Mouse (Mus musculus): Measurements from ENCODE around the gene Adck1.
A peak's percentile ranks its signal among the peaks of the same experiment; 100 is the strongest.
"Not testable (repeated sequence)": the region's sequence is repeated elsewhere in the genome, so short reads cannot be mapped to it uniquely, and the experiment has no call there.

The Adck1 gene

DNA sequence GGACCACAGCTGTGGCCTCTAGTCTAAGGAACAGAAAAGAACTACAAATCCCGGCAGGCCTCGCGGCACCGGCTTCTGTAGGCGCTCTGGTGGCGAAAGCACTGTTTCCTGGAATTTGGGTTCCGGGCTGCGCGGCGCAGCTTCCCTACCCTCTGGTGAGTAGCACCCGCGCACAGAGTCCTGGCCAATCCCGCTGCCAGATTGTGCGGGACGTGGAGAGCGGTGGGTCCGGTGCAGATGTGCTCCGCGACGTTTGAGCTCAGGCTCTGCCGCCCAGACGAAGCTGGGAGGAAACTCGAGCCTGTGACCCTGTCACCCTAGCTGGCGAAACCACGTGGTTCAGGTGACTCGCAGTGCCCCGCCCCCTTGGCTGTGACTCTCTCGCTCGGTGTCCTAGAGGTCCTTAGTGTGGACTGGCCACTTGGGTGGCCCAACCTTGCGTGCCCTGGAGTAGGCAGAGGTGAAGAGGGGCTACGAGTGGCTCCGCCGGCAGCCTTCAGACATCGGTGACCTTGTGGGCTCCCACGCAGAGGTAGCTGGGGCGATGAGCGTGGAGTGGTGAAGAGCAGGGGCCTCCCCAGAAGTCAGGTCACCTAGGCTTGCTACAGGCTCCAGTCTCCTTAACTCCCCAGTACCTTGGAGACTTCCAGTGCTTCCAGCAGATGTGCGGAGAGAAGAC lies at the start of gene Adck1:
Gene Adck1 (plus strand): TSS at position 114 of the 679 bp plus-strand sequence.
- DNase-seq (ENCODE audit: low spot score) = peak; percentile 82

DNA sequence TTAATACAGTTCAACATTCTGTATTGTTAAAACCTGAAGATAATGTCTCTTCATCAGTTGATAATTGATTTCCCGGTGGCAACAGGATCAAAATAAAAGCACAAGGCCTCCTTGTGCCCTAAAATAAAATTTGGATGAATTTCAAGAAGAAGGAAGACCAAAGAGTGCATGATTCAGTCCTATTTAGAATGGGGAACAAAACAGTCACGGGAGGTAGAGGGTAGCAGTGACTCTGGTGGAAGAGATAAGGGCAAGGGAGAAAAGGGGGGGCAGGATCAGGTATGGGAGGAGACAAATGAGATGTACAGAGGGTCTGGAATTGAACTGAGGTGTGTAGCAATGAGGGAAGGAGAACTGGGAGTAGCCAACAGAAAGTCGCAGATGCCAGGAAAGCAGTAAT lies 45.8 kb upstream of the Adck1 start:
- no peak for DNase-seq (ENCODE audit: low spot score)

DNA sequence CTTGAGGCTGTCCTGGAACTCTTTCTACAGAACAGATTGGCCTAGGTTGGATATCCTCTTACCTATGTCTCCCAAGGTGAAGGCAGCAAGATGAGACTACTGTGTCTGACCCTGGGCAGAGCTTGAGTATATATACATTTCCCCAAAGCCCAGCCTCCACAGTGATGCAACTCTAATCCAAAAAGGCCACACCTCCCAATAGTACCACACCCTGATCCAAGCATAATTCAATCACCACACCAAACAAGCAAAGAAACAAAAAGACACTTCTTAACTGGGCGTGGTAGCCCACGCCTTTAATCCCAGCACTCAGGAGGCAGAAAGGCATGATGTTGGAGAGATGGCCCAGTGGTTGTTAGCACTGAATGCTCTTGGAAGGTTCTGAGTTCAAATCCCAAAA lies 36.4 kb upstream of the Adck1 start, which contains the start of gene Gm5039:
Gene Gm5039 (minus strand): TSS at position 101 of the 400 bp plus-strand sequence.
- not testable (repeated sequence) for DNase-seq (ENCODE audit: low spot score)

DNA sequence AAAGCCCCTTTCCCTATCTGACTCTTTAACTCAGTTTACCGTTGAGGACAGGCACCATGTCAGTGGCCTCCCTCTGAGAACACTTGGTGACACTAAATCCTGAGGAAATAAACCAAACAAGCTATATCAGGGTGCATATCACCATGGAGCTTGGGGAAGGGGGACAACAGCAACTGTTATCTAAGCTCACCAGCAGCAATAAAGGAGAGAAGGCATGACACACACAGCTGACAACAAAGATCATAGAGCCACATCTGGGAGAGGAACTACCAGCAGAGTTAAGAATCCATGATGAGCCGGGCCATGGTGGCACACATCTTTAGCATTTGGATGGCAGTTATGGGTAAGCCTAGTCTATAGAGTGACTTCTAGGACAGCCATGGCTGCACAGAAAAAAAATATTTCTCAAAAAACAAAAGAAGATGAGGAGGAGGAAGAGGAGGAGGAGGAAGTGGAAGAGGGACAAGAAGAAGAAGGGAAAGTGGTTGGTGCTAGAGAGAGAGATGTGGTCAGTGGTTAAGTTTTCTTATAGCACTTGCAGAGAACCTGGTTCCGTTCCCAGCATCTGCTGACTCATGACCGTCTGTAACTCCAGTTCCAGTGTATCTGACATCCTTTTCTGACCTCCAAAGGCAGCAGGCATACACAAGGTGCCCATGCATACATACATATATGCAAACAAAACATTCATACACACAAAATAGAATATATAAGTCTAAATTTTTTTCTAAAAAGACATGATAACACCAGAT lies 23.5 kb upstream of the Adck1 start:
- DNase-seq (ENCODE audit: low spot score) = not testable (repeated sequence)

DNA sequence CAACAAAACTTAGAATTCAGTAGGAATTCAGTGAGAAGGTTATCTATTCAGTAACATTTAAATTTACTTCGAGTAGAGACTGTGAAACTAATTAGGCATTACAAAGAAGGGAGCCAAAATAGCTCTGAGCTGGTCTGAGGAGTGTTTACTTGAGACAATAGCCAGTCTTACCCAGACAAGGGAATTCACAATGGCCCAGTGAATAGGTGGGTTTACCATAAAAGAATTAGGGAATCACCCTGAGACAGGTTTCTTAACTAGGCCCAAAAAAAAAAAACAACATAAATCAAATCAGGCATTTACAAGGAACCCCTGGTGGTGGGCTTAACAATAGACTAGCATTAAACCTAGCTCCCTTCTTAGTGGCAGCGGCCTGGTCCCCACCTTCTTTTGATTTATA lies 19.1 kb upstream of the Adck1 start:
- not testable (repeated sequence) for DNase-seq (ENCODE audit: low spot score)

- DNase-seq (ENCODE audit: low spot score) = no peak
Observed at GRCm38 (mm10) chr12:88354182-88354702, 6.1 kb upstream of the Adck1 start.

- DNase-seq (ENCODE audit: low spot score) = no peak
Observed at GRCm38 (mm10) chr12:88361120-88361445, 729 bp downstream of the Adck1 start.

DNA sequence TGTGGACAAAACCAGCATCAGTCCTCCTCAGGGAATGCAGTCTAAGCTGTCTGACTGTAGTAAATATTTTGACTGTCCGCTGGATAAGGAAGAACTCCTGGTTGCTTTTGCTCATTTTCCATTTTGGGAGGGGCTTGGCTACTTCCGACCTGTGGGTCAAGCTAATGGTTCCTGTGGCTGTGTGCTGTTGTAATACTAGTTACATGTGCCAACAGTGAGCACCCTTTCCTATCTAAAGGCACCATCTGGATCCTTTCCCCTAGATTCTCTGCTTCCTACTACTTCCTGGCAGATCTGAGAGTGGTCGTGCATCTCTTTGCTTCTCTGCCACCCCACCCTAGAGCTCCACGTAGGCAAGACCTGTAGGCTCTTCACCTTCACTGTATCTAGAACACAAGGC lies 7.3 kb downstream of the Adck1 start:
- DNase-seq (ENCODE audit: low spot score) = no peak

- DNase-seq (ENCODE audit: low spot score) = no peak
Observed at GRCm38 (mm10) chr12:88368618-88369017, 8.3 kb downstream of the Adck1 start.

DNA sequence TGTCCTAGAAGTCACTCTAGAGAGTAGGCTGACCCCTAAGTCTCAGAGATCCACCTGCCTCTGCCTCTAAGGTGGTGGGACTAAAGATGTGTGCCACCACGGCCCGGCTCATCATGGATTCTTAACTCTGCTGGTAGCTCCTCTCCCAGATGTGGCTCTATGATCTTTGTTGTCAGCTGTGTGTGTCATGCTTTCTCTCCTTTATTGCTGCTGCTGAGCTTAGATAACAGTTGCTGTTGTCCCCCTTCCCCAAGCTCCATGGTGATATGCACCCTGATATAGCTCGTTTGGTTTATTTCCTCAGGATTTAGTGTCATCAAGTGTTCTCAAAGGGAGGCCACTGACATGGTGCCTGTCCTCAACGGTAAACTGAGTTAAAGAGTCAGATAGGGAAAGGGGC lies 9.3 kb downstream of the Adck1 start:
- DNase-seq (ENCODE audit: low spot score) = not testable (repeated sequence)

DNA sequence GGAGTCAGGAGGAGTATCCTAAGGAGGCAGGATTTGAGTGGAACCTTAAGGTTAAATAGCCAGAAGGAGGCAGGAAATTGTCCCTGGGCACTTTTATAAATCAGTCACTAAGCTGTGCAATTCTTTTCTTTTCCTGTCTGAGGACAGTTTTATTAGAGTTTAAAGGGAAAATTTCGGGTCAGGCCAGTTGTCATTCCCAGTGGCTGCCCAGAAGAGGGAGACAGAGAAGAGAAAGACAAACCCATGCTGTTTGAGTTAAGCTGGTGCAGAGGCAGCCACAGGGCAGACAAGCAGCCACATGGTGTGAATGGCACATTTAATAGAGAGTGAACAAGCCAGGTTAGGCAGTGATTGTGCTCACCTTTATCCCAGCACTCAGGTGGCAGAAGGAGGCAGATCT lies 10.0 kb downstream of the Adck1 start:
- DNase-seq (ENCODE audit: low spot score) = not testable (repeated sequence)

DNA sequence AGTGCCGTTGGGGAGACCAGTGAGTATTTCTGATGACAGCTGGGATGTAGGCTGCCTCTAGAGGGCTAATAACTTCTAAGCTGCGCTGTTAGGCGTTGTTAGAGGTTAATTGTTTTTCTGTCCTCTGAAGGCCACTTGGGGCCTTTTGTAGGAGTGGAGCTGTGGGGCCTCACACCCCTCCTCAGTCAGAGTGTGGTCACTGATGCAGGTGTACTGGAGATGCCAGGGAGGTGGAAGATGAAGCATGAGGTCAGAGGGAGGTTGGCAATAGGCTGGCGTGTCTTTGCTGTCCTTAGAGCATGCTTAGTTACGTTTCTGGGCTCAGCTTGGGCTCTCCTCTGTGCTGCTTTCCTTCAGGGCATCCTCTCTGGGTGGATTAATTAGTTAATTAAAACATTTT lies 11.7 kb downstream of the Adck1 start:
- DNase-seq (ENCODE audit: low spot score) = no peak

DNA sequence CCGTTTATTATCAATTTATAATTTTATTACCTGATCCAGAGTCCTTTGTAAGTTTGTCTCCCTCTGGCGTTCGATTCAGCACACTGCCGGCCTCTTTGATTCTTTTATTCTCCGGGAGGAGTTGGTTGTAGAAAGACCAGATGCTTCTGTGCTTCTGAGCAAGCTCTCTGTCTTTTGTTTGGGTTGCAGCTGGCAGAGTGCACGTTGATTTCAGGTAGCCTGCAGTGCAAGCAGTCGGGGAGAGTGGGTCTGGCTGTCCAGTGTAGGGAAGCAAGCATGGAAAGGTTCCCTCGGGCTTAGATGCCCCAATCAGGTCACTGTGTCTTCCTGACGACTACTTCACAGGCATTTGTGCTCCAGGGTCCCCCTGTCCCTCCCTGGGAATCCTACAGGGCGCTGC lies 16.5 kb downstream of the Adck1 start:
- DNase-seq (ENCODE audit: low spot score) = no peak

- DNase-seq (ENCODE audit: low spot score) = no peak
Observed at GRCm38 (mm10) chr12:88378256-88378655, 17.9 kb downstream of the Adck1 start.

DNA sequence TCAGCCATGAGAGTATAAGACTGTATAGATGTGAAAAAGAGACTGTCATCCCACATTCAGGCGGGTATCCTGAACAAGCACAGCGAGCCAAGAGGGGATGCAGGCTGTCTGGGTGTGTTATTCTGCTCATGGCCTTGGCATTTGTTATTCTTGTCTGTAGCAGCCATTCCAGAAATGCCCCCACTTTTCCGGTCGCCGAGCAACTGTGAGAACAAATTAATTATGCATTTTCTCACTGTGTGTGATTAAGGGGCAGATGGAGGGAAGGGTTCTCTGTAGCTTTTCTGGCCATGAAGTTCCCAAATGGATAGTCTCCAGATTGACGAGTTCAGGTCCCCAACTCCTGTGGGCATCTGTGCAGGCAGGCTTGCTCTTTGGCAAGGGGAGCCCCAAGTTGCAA lies 28.5 kb downstream of the Adck1 start:
- DNase-seq (ENCODE audit: low spot score) = no peak

GRCm38 (mm10) chr12:88398658-88399057 lies 38.3 kb downstream of the Adck1 start:
- DNase-seq (ENCODE audit: low spot score) = no peak

- no peak for DNase-seq (ENCODE audit: low spot score)
Observed at GRCm38 (mm10) chr12:88403541-88403940, 43.2 kb downstream of the Adck1 start.

DNA sequence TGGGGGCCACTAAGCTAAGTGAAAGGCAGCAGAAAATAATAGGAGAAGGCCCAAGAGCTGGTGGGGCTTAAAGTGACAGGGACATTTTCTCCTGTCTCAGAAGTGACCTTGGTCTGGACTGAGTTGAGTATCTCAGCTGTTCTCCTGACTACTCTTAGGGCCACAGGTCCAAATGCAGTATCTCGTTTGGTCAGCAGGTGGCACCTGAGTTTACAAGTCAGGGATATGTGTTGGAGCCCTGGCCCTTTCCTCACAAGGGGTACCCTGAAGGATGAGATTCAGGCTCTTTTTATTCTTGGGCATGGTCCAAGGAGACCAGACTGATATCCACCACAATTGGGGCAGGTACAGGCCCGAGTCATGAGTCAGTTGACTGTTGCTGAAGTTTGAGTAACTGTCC lies 44.8 kb downstream of the Adck1 start:
- peak; percentile 9 for DNase-seq (ENCODE audit: low spot score)

DNA sequence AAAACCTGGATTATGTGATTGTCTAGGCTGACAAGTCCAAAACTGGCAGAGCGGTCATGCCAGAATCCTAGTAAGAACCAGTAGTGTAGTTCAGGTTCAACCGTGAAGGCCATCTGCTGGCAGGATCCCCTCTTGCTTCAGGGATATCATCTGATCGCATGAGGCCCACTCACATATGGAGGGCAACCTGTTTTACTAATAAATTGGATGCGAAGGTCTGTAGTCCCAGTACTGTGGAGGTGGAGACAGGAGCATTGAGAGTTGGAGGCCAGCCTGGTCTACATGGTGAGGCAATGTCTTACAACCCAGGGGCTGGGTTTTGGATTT lies 47.6 kb downstream of the Adck1 start:
- no peak for DNase-seq (ENCODE audit: low spot score)

DNA sequence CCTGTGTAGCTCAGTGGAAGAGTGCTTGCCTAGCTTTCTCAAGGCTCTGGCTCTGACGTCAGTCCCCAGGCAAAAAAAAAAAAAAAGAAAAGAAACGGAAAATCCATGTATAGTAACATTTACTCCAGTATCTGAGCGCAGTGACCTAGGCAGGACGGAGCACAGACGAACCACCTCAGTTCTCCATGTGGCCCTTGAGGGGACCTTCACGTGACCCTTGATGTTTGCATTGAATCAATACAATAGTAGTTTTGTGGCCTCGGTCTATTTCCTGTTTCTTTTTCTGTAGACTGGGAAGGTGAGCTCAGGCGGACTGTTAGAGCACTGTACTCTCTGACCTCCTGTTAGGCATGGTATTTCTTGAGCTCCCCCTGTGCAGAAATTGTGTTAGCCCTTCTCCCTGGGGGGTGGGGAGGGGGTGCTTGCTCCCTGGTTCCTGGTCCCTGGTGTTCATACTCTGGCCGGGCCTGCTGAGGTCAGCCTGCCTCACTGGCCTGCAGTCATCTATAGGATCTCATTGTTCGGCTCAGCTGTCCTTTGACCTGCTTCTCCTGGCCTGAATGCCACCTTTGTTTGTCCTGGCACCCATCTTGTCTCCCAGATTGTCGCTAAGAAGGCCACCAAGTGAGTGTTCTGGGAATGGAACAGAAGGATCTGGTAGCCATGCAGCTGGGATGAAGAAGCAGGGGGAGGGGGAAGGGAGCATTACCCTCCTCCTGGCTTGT lies 48.1 kb downstream of the Adck1 start:
- DNase-seq (ENCODE audit: low spot score) = peak; percentile 35

DNA sequence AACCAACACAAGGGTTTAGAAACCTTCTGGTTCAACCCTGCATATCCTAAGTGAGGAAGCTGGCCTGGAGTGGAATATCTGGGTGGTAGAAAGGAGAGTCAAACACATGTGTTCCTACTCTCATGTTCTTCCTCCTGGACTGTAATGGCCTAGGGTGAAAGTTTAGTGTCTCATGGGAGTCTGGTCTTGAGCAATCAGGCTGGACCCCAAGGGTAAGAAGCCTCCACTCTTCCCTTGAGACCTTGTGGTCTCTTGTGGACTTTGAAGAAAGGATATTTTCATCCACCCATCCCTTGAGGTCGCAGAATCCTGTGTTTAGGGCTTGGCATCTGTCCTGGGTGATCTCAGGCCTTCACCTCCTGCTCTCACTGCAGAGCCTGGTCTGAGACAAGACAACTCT lies 52.9 kb downstream of the Adck1 start:
- no peak for DNase-seq (ENCODE audit: low spot score)

GRCm38 (mm10) chr12:88419912-88420621 lies 59.7 kb downstream of the Adck1 start:
- no peak for DNase-seq (ENCODE audit: low spot score)

Data from T-cell, adult 2 months (primary cell).